Mouse (Mus musculus): ENCODE results near the gene Rnf11.

DNA sequence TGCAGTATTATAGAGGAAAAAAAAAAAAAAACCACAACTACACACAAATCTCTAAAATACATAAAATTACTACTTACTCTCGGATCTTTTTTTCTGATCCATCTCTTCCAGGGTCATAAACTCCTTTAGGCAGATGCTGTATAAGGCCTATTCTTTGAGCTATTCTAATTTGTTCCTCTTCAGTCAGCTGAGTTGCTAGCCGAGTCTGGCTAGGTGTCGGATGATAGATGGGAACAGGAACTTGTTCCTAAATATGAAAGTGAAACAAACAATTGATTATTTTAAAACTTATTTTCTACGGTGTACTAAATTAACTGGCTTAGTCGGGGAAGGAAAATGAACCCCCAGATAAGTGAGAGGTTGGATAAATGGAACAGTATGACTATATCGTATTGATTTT lies 27.7 kb downstream of the Rnf11 start:
- no peak for TF ChIP-seq CTCF (IDR thresholded peaks at IDR 0.05; ENCODE audit: borderline replicate concordance, insufficient read depth, low read length)
- no peak for TF ChIP-seq POLR2A (IDR thresholded peaks at IDR 0.05; ENCODE audit: low read depth, low read length)

Measured in embryonic fibroblast, embryonic 13.5 days (primary cell).